Mouse (Mus musculus): Measurements from ENCODE around the gene Zfp366. TPM values are rescaled to one million over a fixed set of nuclear protein-coding genes. Genes with fewer than 3 reads are reported as not detected.

Zfp366 gene
- polyA plus RNA-seq, 1 experiment = not detected

GRCm38 (mm10) chr13:99245916-99246460 is 61.4 kb downstream of the Zfp366 start:
- Histone ChIP-seq H3K27ac (ENCODE audit: insufficient read depth, low read depth, low read length) (no peak overlapping the region), H3K4me1 (ENCODE audit: control insufficient read depth, insufficient read depth, low read length) (no peaks in the 10 kb centered on the region), H3K4me3 (ENCODE audit: insufficient read depth, low read depth, low read length) (no peak overlapping the region)
- no peak for TF ChIP-seq CTCF (IDR thresholded peaks at IDR 0.05; ENCODE audit: insufficient read depth, low read depth, low read length)
- TF ChIP-seq POLR2A (IDR thresholded peaks at IDR 0.05; ENCODE audit: insufficient read depth, low read depth, low read length) = no peak
- 93% methylated on average over 21 of the region's 21 CpGs for WGBS

GRCm38 (mm10) chr13:99250806-99251205 is 66.2 kb downstream of the Zfp366 start:
- H3K4me3 ChIP-seq (ENCODE audit: insufficient read depth, low read depth, low read length) = no peak overlapping the region
- H3K27ac ChIP-seq (ENCODE audit: insufficient read depth, low read depth, low read length) = no peak overlapping the region
- WGBS = 98% methylated on average over 2 of the region's 2 CpGs
- TF ChIP-seq POLR2A (IDR thresholded peaks at IDR 0.05; ENCODE audit: insufficient read depth, low read depth, low read length) (no peak), CTCF (IDR thresholded peaks at IDR 0.05; ENCODE audit: insufficient read depth, low read depth, low read length) (no peak)
- H3K4me1 ChIP-seq (ENCODE audit: control insufficient read depth, insufficient read depth, low read length) = no peaks in the 10 kb centered on the region

- no peak for TF ChIP-seq POLR2A (IDR thresholded peaks at IDR 0.05; ENCODE audit: insufficient read depth, low read depth, low read length)
- TF ChIP-seq CTCF (IDR thresholded peaks at IDR 0.05; ENCODE audit: insufficient read depth, low read depth, low read length) = no peak
- H3K27ac ChIP-seq (ENCODE audit: insufficient read depth, low read depth, low read length) = peak overlapping the region; percentile 8; the same call in 1 of the 2 replicates
Measured at GRCm38 (mm10) chr13:99254215-99254614, 69.6 kb downstream of the Zfp366 start.

GRCm38 (mm10) chr13:99254781-99255180 is 70.2 kb downstream of the Zfp366 start:
- 62% methylated on average over 3 of the region's 3 CpGs for WGBS
- TF ChIP-seq POLR2A (IDR thresholded peaks at IDR 0.05; ENCODE audit: insufficient read depth, low read depth, low read length) = no peak
- no peak for TF ChIP-seq CTCF (IDR thresholded peaks at IDR 0.05; ENCODE audit: insufficient read depth, low read depth, low read length)
- Histone ChIP-seq H3K4me1 (ENCODE audit: control insufficient read depth, insufficient read depth, low read length) (peaks cover 5% of the 10 kb centered on the region), H3K4me3 (ENCODE audit: insufficient read depth, low read depth, low read length) (no peak overlapping the region), H3K27ac (ENCODE audit: insufficient read depth, low read depth, low read length) (no peak overlapping the region; the same call in 1 of the 2 replicates)

More at GRCm38 (mm10) chr13:99254215-99254614, 69.6 kb downstream of the Zfp366 start:
- Histone ChIP-seq H3K4me1 (ENCODE audit: control insufficient read depth, insufficient read depth, low read length) (no peaks in the 10 kb centered on the region), H3K4me3 (ENCODE audit: insufficient read depth, low read depth, low read length) (no peak overlapping the region)

GRCm38 (mm10) chr13:99256916-99257315 is 72.3 kb downstream of the Zfp366 start:
- Histone ChIP-seq H3K4me1 (ENCODE audit: control insufficient read depth, insufficient read depth, low read length) (peaks cover 5% of the 10 kb centered on the region), H3K27ac (ENCODE audit: insufficient read depth, low read depth, low read length) (no peak overlapping the region), H3K4me3 (ENCODE audit: insufficient read depth, low read depth, low read length) (no peak overlapping the region)
- TF ChIP-seq POLR2A (IDR thresholded peaks at IDR 0.05; ENCODE audit: insufficient read depth, low read depth, low read length) (no peak), CTCF (IDR thresholded peaks at IDR 0.05; ENCODE audit: insufficient read depth, low read depth, low read length) (no peak)
- 92% methylated on average over 4 of the region's 4 CpGs for WGBS

GRCm38 (mm10) chr13:99258677-99259076 is 74.1 kb downstream of the Zfp366 start:
- WGBS = 97% methylated on average over 3 of the region's 3 CpGs
- Histone ChIP-seq H3K4me1 (ENCODE audit: control insufficient read depth, insufficient read depth, low read length) (peaks cover 5% of the 10 kb centered on the region), H3K27ac (ENCODE audit: insufficient read depth, low read depth, low read length) (peak overlapping the region; percentile 36; the same call in 1 of the 2 replicates), H3K4me3 (ENCODE audit: insufficient read depth, low read depth, low read length) (no peak overlapping the region)
- TF ChIP-seq CTCF (IDR thresholded peaks at IDR 0.05; ENCODE audit: insufficient read depth, low read depth, low read length) (no peak), POLR2A (IDR thresholded peaks at IDR 0.05; ENCODE audit: insufficient read depth, low read depth, low read length) (no peak)

GRCm38 (mm10) chr13:99259502-99260174 is 75.0 kb downstream of the Zfp366 start:
- WGBS = 41% methylated on average over 15 of the region's 15 CpGs
- peaks cover 5% of the 10 kb centered on the region for H3K4me1 ChIP-seq (ENCODE audit: control insufficient read depth, insufficient read depth, low read length)
- TF ChIP-seq CTCF (IDR thresholded peaks at IDR 0.05; ENCODE audit: insufficient read depth, low read depth, low read length) (no peak), POLR2A (IDR thresholded peaks at IDR 0.05; ENCODE audit: insufficient read depth, low read depth, low read length) (no peak)
- H3K4me3 ChIP-seq (ENCODE audit: insufficient read depth, low read depth, low read length) = no peak overlapping the region
- H3K27ac ChIP-seq (ENCODE audit: insufficient read depth, low read depth, low read length) = peak overlapping the region; percentile 90

- WGBS = 89% methylated on average over 1 of the region's 1 CpGs
- peaks cover 5% of the 10 kb centered on the region for H3K4me1 ChIP-seq (ENCODE audit: control insufficient read depth, insufficient read depth, low read length)
- H3K4me3 ChIP-seq (ENCODE audit: insufficient read depth, low read depth, low read length) = no peak overlapping the region
- TF ChIP-seq CTCF (IDR thresholded peaks at IDR 0.05; ENCODE audit: insufficient read depth, low read depth, low read length) = no peak
- no peak for TF ChIP-seq POLR2A (IDR thresholded peaks at IDR 0.05; ENCODE audit: insufficient read depth, low read depth, low read length)
- no peak overlapping the region for H3K27ac ChIP-seq (ENCODE audit: insufficient read depth, low read depth, low read length)
Measured at GRCm38 (mm10) chr13:99262406-99262805, 77.8 kb downstream of the Zfp366 start.

GRCm38 (mm10) chr13:99263159-99263783 is 78.6 kb downstream of the Zfp366 start:
- WGBS = 72% methylated on average over 4 of the region's 4 CpGs

More at GRCm38 (mm10) chr13:99263159-99263783, 78.6 kb downstream of the Zfp366 start:
- no peak overlapping the region for H3K4me3 ChIP-seq (ENCODE audit: insufficient read depth, low read depth, low read length)
- peaks cover 5% of the 10 kb centered on the region for H3K4me1 ChIP-seq (ENCODE audit: control insufficient read depth, insufficient read depth, low read length)
- TF ChIP-seq CTCF (IDR thresholded peaks at IDR 0.05; ENCODE audit: insufficient read depth, low read depth, low read length) (no peak), POLR2A (IDR thresholded peaks at IDR 0.05; ENCODE audit: insufficient read depth, low read depth, low read length) (no peak)
- no peak overlapping the region for H3K27ac ChIP-seq (ENCODE audit: insufficient read depth, low read depth, low read length)

Measured in olfactory bulb, adult 2 months (tissue).